Mouse (Mus musculus): ENCODE results near the gene Gdpd1. TPM values are rescaled to one million over a fixed set of nuclear protein-coding genes. Genes with fewer than 3 reads are reported as not detected.

Gene Gdpd1
- 10.6 and 11.2 TPM in 2 replicates for total RNA-seq (2012; rRNA removed)
- polyA plus RNA-seq (2012; ENCODE audit: insufficient read depth in 1 of 2, insufficient read length in 2 of 2, low read depth in 1 of 2, low replicate concordance in 2 of 2, missing spikeins in 1 of 2) = 1 to 10 TPM in 1 of 2 experiments, not detected in 1; 7.9 TPM

GRCm38 (mm10) chr11:87073866-87074440 is at the start of gene Gdpd1:
TSS of gene Gdpd1 (minus strand) at chr11:87074062.
- Histone ChIP-seq H3K9ac (ENCODE audit: control insufficient read depth, low read depth, low read length, poor library complexity, severe bottlenecking) (peak within 1 kb of the TSS; percentile 74), H3K27ac (ENCODE audit: control insufficient read depth, low read depth, low read length) (peak within 1 kb of the TSS; percentile 38), H3K36me3 (ENCODE audit: control insufficient read depth in 1 of 2, insufficient read depth in 2 of 2, low read length in 2 of 2) (peaks cover 5 to 11% of the 10 kb centered on the region in 2 experiments)
- TF ChIP-seq MAX (IDR thresholded peaks at IDR 0.05; ENCODE audit: low read length) = peak; percentile 96
- no peak for TF ChIP-seq JUND (IDR thresholded peaks at IDR 0.05; ENCODE audit: low read depth, low read length)
- TF ChIP-seq TAL1 (IDR thresholded peaks at IDR 0.05; ENCODE audit: low read length) = no peak
- TF ChIP-seq MAFK (IDR thresholded peaks at IDR 0.05; ENCODE audit: borderline replicate concordance, low read depth, low read length) = no peak
- TF ChIP-seq RAD21 (IDR thresholded peaks at IDR 0.05; ENCODE audit: low read depth, low read length) = peak; percentile 21
- 0 out of 2 replicates have a peak, but pooled peaks have one; percentile 79 for TF ChIP-seq UBTF (IDR thresholded peaks at IDR 0.05; ENCODE audit: borderline replicate concordance, insufficient read depth, low read depth, low read length)
- 0 out of 2 replicates have a peak, but pooled peaks have one; percentile 9 for TF ChIP-seq ZNF384 (IDR thresholded peaks at IDR 0.05; ENCODE audit: low read depth, low read length)
- TF ChIP-seq GABPA (IDR thresholded peaks at IDR 0.05; ENCODE audit: low read depth, low read length) = no peak
- peak; percentile 98 for TF ChIP-seq NRF1 (IDR thresholded peaks at IDR 0.05; ENCODE audit: insufficient read depth, low read depth, low read length, poor library complexity, severe bottlenecking)
- TF ChIP-seq POLR2AphosphoS2 (IDR thresholded peaks at IDR 0.05; ENCODE audit: low read length) = peak; percentile 97
- peak; percentile 24; the same call in 1 of the 2 replicates for TF ChIP-seq ZC3H11A (IDR thresholded peaks at IDR 0.05; ENCODE audit: low read depth, low read length)
- no peak for TF ChIP-seq SMC3 (IDR thresholded peaks at IDR 0.05; ENCODE audit: low read depth, low read length)
- peak; percentile 81 for TF ChIP-seq TCF12 (IDR thresholded peaks at IDR 0.05; ENCODE audit: low read depth, low read length)
- no peak for TF ChIP-seq ZKSCAN1 (IDR thresholded peaks at IDR 0.05; ENCODE audit: low read depth, low read length)
- TF ChIP-seq HCFC1 (IDR thresholded peaks at IDR 0.05; ENCODE audit: low read depth, low read length) = peak; percentile 75
- no peak for TF ChIP-seq CHD2 (IDR thresholded peaks at IDR 0.05; ENCODE audit: low read length)
- 0 out of 2 replicates have a peak, but pooled peaks have one; percentile 25 for TF ChIP-seq MYC (IDR thresholded peaks at IDR 0.05; ENCODE audit: low read depth, low read length)
- TF ChIP-seq SIN3A (IDR thresholded peaks at IDR 0.05; ENCODE audit: low read length) = peak; percentile 78
- peak; percentile 90 to 97 for TF ChIP-seq POLR2A (IDR thresholded peaks at IDR 0.05; ENCODE audit: control insufficient read depth in 1 of 2, insufficient read depth in 1 of 2, low read depth in 1 of 2, low read length in 2 of 2, poor library complexity in 1 of 2)
- TF ChIP-seq MXI1 (IDR thresholded peaks at IDR 0.05; ENCODE audit: low read depth, low read length) = peak; percentile 73
- peak; percentile 43; the same call in 1 of the 2 replicates for TF ChIP-seq KAT2A (conservative IDR thresholded peaks at IDR 0.05; ENCODE audit: low read depth, low read length)
- TF ChIP-seq ETS1 (IDR thresholded peaks at IDR 0.05; ENCODE audit: low read depth, low read length) = peak; percentile 60; the same call in 1 of the 2 replicates
- peak; percentile 81 for TF ChIP-seq TBP (IDR thresholded peaks at IDR 0.05; ENCODE audit: low read depth, low read length)
- no peak for TF ChIP-seq POLR2AphosphoS5 (IDR thresholded peaks at IDR 0.05; ENCODE audit: borderline replicate concordance, low read depth, low read length)
- TF ChIP-seq MYB (IDR thresholded peaks at IDR 0.05; ENCODE audit: low read depth, low read length) = peak; percentile 63
- TF ChIP-seq USF1 (IDR thresholded peaks at IDR 0.05; ENCODE audit: low read depth, low read length) = peak; percentile 39
- TF ChIP-seq CTCF (IDR thresholded peaks at IDR 0.05 in 2 of 3, conservative IDR thresholded peaks at IDR 0.05 in 1 of 3; ENCODE audit: control insufficient read depth in 1 of 3, insufficient read depth in 1 of 3, low read depth in 2 of 3, low read length in 3 of 3, poor library complexity in 1 of 3, severe bottlenecking in 1 of 3) = peak in 2 of 3 experiments; percentile 33 to 35; a peak in 3 of 6 replicates
- TF ChIP-seq USF2 (IDR thresholded peaks at IDR 0.05; ENCODE audit: borderline replicate concordance in 1 of 2, insufficient read depth in 1 of 2, low read depth in 1 of 2, low read length in 2 of 2) = no peak
- no peak for TF ChIP-seq MAZ (IDR thresholded peaks at IDR 0.05; ENCODE audit: low read depth, low read length)
- TF ChIP-seq BHLHE40 (IDR thresholded peaks at IDR 0.05; ENCODE audit: borderline replicate concordance, low read depth, low read length) = peak; percentile 58; the same call in 1 of the 2 replicates
- no peak for TF ChIP-seq MEF2A (IDR thresholded peaks at IDR 0.05; ENCODE audit: extremely low read depth, insufficient replicate concordance, low read depth, low read length, poor library complexity, severe bottlenecking)
- TF ChIP-seq RCOR1 (IDR thresholded peaks at IDR 0.05; ENCODE audit: low read depth, low read length) = no peak
- TF ChIP-seq NELFE (IDR thresholded peaks at IDR 0.05; ENCODE audit: low read depth, low read length) = peak; percentile 96
- TF ChIP-seq GATA1 (IDR thresholded peaks at IDR 0.05; ENCODE audit: low read depth, low read length) = peak; percentile 95
- peak; percentile 4 to 37; a peak in 1 of 4 replicates for TF ChIP-seq EP300 (IDR thresholded peaks at IDR 0.05; ENCODE audit: low read depth in 1 of 2, low read length in 2 of 2)

More at GRCm38 (mm10) chr11:87073866-87074440, at the start of gene Gdpd1:
- peak within 1 kb of the TSS; percentile 78 to 91 for H3K4me3 ChIP-seq (ENCODE audit: control insufficient read depth in 1 of 2, insufficient read depth in 1 of 2, low read depth in 2 of 2, low read length in 2 of 2)
- no peaks in the 10 kb centered on the region for H3K9me3 ChIP-seq (replicated peaks; ENCODE audit: insufficient read depth, low read length)
- H3K27me3 ChIP-seq (ENCODE audit: control insufficient read depth in 1 of 2, insufficient read depth in 2 of 2, low read length in 2 of 2) = no peaks in the 10 kb centered on the region
- H3K4me1 ChIP-seq (ENCODE audit: control insufficient read depth in 1 of 2, insufficient read depth in 2 of 2, low read length in 2 of 2) = peaks cover 4 to 9% of the 10 kb centered on the region in 2 experiments
- H3K79me2 ChIP-seq (ENCODE audit: control insufficient read depth, insufficient read depth, low read length, poor library complexity) = peaks cover 2% of the 10 kb centered on the region; the same call in 1 of the 2 replicates
- DNase-seq (ENCODE audit: low read depth, low spot score) = peak; percentile 98

All from MEL (cell line).